Mouse (Mus musculus) ES-Bruce4 (cell line): Measurements from ENCODE around the gene Tenm3. TPM values are rescaled to one million over a fixed set of nuclear protein-coding genes. Genes with fewer than 3 reads are reported as not detected.

Experiments used
- H3K27ac ChIP-seq: 2 replicates; pipeline ENCODE4 v1.5.1; 2012; ENCODE audit warnings: low read length, inconsistent platforms; ENCODE audit not compliant: insufficient read depth
- H3K27me3 ChIP-seq: 2 replicates; pipeline ENCODE4 v1.6.1; 2012; ENCODE audit warnings: mild to moderate bottlenecking, low read length, inconsistent platforms; ENCODE audit not compliant: control insufficient read depth, poor library complexity, insufficient read depth, severe bottlenecking
- H3K36me3 ChIP-seq: 2 replicates; pipeline ENCODE4 v1.6.1; 2012; ENCODE audit warnings: inconsistent platforms, mild to moderate bottlenecking, low read length, moderate library complexity; ENCODE audit not compliant: control insufficient read depth, poor library complexity, insufficient read depth, severe bottlenecking
- H3K4me1 ChIP-seq: one replicate; pipeline ENCODE4 v1.8.1; 2011; ENCODE audit warnings: low read length; ENCODE audit not compliant: control insufficient read depth, insufficient read depth
- H3K4me3 ChIP-seq: 2 replicates; pipeline ENCODE4 v1.5.1; 2011; ENCODE audit warnings: low read depth, mild to moderate bottlenecking, low read length
- H3K9ac ChIP-seq: 2 replicates; pipeline ENCODE4 v1.6.1; 2012; ENCODE audit warnings: low read depth, mild to moderate bottlenecking, inconsistent platforms; ENCODE audit not compliant: poor library complexity, severe bottlenecking
- H3K9me3 ChIP-seq: replicated peaks from 2 replicates; pipeline ENCODE4 v1.6.1; 2012; ENCODE audit warnings: mild to moderate bottlenecking, low read length, inconsistent platforms; ENCODE audit not compliant: control insufficient read depth, poor library complexity, insufficient read depth, severe bottlenecking
- CTCF ChIP-seq: IDR thresholded peaks from one replicate; pipeline ENCODE4 v1.8.1; 2011; ENCODE audit warnings: low read depth, low read length
- EP300 ChIP-seq: IDR thresholded peaks from 2 replicates; pipeline ENCODE4 v1.6.1; 2011; ENCODE audit warnings: low read depth, low read length; ENCODE audit not compliant: insufficient read depth
- POLR2A ChIP-seq: IDR thresholded peaks from one replicate; pipeline ENCODE4 v1.8.1; 2011; ENCODE audit warnings: low read length; ENCODE audit not compliant: insufficient read depth
- polyA plus RNA-seq: library from polyadenylated mRNA; stranded (reverse); fragments of >200 nt; gene quantifications from 2 replicates; pipeline ENCODE4 v1.2.4, GENCODE M21; 2011; ENCODE audit warnings: low read depth; ENCODE audit not compliant: missing spikeins, insufficient read depth, insufficient read length

Tenm3 gene
- polyA plus RNA-seq, 1 experiment = 19.2 TPM

- no peak overlapping the region for H3K27ac ChIP-seq
- H3K4me1 ChIP-seq = no peaks in the 10 kb centered on the region
- H3K9ac ChIP-seq = no peak overlapping the region
- H3K36me3 ChIP-seq = no peaks in the 10 kb centered on the region
- TF ChIP-seq CTCF (no peak), POLR2A (no peak), EP300 (no peak)
- no peak overlapping the region for H3K4me3 ChIP-seq
- H3K27me3 ChIP-seq = no peaks in the 10 kb centered on the region
- peaks cover 8% of the 10 kb centered on the region for H3K9me3 ChIP-seq
Measured at GRCm38 (mm10) chr8:48293797-48294196, 550.0 kb downstream of the Tenm3 start.

- no peaks in the 10 kb centered on the region for H3K4me1 ChIP-seq
- no peak overlapping the region for H3K27ac ChIP-seq
- no peak overlapping the region for H3K9ac ChIP-seq
- no peaks in the 10 kb centered on the region for H3K9me3 ChIP-seq
- TF ChIP-seq CTCF = no peak
- TF ChIP-seq POLR2A = no peak
- no peak for TF ChIP-seq EP300
- no peaks in the 10 kb centered on the region for H3K36me3 ChIP-seq
- H3K4me3 ChIP-seq = no peak overlapping the region
- H3K27me3 ChIP-seq = peaks cover 1% of the 10 kb centered on the region; the same call in 1 of the 2 replicates
Measured at GRCm38 (mm10) chr8:48285432-48285831, 558.3 kb downstream of the Tenm3 start.

- TF ChIP-seq EP300 = no peak
- TF ChIP-seq CTCF = no peak
- TF ChIP-seq POLR2A = no peak
- no peaks in the 10 kb centered on the region for H3K9me3 ChIP-seq
- peaks cover 1% of the 10 kb centered on the region; the same call in 1 of the 2 replicates for H3K27me3 ChIP-seq
- H3K36me3 ChIP-seq = no peaks in the 10 kb centered on the region
- no peak overlapping the region for H3K27ac ChIP-seq
- H3K4me1 ChIP-seq = no peaks in the 10 kb centered on the region
- H3K4me3 ChIP-seq = no peak overlapping the region
- H3K9ac ChIP-seq = no peak overlapping the region
Measured at GRCm38 (mm10) chr8:48281855-48282254, 561.9 kb downstream of the Tenm3 start.

GRCm38 (mm10) chr8:48279360-48279759 lies 564.4 kb downstream of the Tenm3 start:
- Histone ChIP-seq H3K4me1 (no peaks in the 10 kb centered on the region), H3K9ac (no peak overlapping the region), H3K9me3 (no peaks in the 10 kb centered on the region), H3K27ac (no peak overlapping the region), H3K27me3 (peaks cover 1% of the 10 kb centered on the region; the same call in 1 of the 2 replicates), H3K4me3 (no peak overlapping the region), H3K36me3 (0 out of 2 replicates have a peak, but pooled peaks cover 6% of the 10 kb centered on the region)
- peak; percentile 25 for TF ChIP-seq CTCF
- no peak for TF ChIP-seq EP300

DNA sequence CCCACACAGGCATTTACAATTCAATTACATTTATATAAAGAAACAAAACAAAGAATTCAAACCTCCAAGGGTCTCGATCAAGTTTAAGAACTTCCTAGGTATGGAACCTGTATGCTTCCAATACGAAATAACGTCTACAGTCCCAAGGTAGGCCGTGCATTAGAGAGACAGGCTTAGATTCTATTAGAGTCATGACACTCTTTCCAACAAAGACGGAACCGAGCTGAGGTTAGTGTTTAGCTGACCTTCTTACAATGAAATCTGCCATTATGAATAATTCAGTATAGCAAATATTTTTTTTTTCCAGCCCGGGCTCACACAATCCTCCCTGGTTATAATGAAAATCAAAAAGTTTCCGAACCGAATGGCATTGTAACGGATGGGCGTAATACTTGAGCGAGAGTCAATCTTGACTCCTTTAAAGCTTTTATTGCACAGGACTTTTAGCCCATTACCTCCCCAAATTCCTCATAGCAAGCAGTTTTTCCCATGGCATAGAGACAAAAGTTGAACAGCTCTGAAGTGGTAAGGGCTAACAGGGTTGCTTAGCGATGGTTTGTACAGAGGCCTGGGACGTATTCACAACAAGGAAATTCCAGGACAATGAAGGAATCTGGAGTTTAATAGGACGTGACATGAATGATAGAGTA lies 565.6 kb downstream of the Tenm3 start:
- TF ChIP-seq EP300 = no peak
- no peak for TF ChIP-seq POLR2A
- no peak for TF ChIP-seq CTCF
- Histone ChIP-seq H3K4me1 (no peaks in the 10 kb centered on the region), H3K36me3 (0 out of 2 replicates have a peak, but pooled peaks cover 6% of the 10 kb centered on the region), H3K27me3 (0 out of 2 replicates have a peak, but pooled peaks cover 2% of the 10 kb centered on the region), H3K9ac (no peak overlapping the region), H3K9me3 (no peaks in the 10 kb centered on the region), H3K27ac (no peak overlapping the region), H3K4me3 (no peak overlapping the region)

DNA sequence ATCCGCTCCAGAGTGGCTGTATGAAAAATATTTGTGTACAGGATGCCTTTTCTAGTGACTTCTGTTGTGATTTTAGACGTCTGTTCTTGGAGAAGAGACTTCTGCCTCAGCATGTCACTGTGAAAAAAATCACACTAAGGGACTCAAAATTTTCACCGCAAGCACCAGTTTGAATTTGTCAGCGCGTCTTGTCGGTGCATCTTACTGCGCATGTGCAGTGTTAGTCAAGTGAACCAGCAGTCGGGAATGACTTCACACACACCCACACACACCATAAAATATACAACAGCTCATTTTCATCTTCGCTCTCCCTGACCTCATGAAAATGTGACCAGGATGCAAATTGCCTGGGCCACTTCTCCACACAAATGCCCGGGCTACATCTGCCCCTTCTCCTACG lies 568.7 kb downstream of the Tenm3 start:
- Histone ChIP-seq H3K36me3 (0 out of 2 replicates have a peak, but pooled peaks cover 6% of the 10 kb centered on the region), H3K9me3 (no peaks in the 10 kb centered on the region; the same call in 1 of the 2 replicates), H3K4me3 (no peak overlapping the region), H3K27ac (no peak overlapping the region), H3K9ac (no peak overlapping the region), H3K4me1 (no peaks in the 10 kb centered on the region), H3K27me3 (0 out of 2 replicates have a peak, but pooled peaks cover 2% of the 10 kb centered on the region)
- no peak for TF ChIP-seq POLR2A
- TF ChIP-seq EP300 = no peak
- TF ChIP-seq CTCF = no peak
